Mouse (Mus musculus) intestine, embryonic 15.5 days (tissue): ENCODE data around the gene Amy1. TPM values are rescaled to one million over a fixed set of nuclear protein-coding genes. Genes with fewer than 3 reads are reported as not detected.
"Not testable (repeated sequence)": the region's sequence is repeated elsewhere in the genome, so short reads cannot be mapped to it uniquely, and the experiment has no call there.

Source experiments
- ATAC-seq: fragments of 200-750 bp; cut with Nextera tagmentation; 2 replicates; pipeline ENCODE4 v1.8.0; 2017; ENCODE audit warnings: moderate TSS enrichment, moderate library complexity
- H3K27ac ChIP-seq: fragments of 300-500 bp; sonication (generic); 2 replicates; pipeline ENCODE4 v1.5.1; 2015; ENCODE audit warnings: mild to moderate bottlenecking, inconsistent platforms
- H3K27me3 ChIP-seq: fragments of 300-500 bp; sonication (generic); replicated peaks from 2 replicates; pipeline ENCODE4 v1.6.1; 2015; ENCODE audit warnings: inconsistent platforms
- H3K36me3 ChIP-seq: fragments of 300-500 bp; sonication (generic); 2 replicates; pipeline ENCODE4 v1.6.1; 2015; ENCODE audit warnings: inconsistent platforms
- H3K4me1 ChIP-seq: fragments of 300-500 bp; sonication (generic); replicated peaks from 2 replicates; pipeline ENCODE4 v1.6.1; 2015; ENCODE audit warnings: inconsistent platforms
- H3K4me2 ChIP-seq: fragments of 300-500 bp; sonication (generic); replicated peaks from 2 replicates; pipeline ENCODE4 v1.6.1; 2015; ENCODE audit warnings: mild to moderate bottlenecking, inconsistent platforms
- H3K4me3 ChIP-seq: fragments of 300-500 bp; sonication (generic); replicated peaks from 2 replicates; pipeline ENCODE4 v1.5.1; 2015; ENCODE audit warnings: inconsistent platforms
- H3K9ac ChIP-seq: fragments of 300-500 bp; sonication (generic); 2 replicates; pipeline ENCODE4 v1.6.1; 2015; ENCODE audit warnings: inconsistent platforms
- H3K9me3 ChIP-seq: fragments of 300-500 bp; sonication (generic); 2 replicates; pipeline ENCODE4 v1.6.1; 2016; ENCODE audit warnings: inconsistent platforms
- WGBS: fragments of 180-500 bp; shearing (Covaris S2); methylation state at CpG from one replicate; pipeline ENCODE4 v1.1.7; 2015; 5-methylcytosine and 5-hydroxymethylcytosine counted together
- polyA plus RNA-seq: library from polyadenylated mRNA; unstranded; fragments of >200 nt; fragmentation: Nextera tagmentation; extraction: Ambion mirVana; gene quantifications from 2 replicates; pipeline ENCODE4 v1.2.1, GENCODE M21; 2015

Amy1 gene
- polyA plus RNA-seq, 1 experiment from 2014 or later: 2.2 TPM

DNA sequence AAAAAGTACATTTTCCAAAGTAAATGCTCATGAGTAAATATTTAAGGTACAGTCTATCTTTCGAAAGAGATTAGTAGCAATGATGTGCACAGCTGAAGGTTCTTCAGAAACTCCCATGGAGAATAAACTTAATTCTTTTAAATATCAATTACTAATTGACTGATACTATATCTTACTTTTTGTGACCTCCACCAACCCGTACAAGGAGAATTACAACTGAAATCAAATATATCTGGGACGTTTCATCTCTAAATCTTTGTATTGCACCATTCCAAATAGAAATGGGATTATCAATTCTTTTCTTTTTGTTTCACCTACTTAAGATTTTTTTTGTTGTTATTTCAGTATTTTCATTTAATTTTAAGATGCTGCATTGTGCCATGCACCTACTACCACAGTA is 74.2 kb downstream of the Amy1 start, which contains the start of gene Amy2a1:
Gene Amy2a1, minus strand, starts transcription at position 101 of the 400 bp plus-strand sequence.
- H3K36me3 ChIP-seq, H3K9ac ChIP-seq, H3K4me1 ChIP-seq, H3K27ac ChIP-seq, H3K27me3 ChIP-seq, ATAC-seq, H3K9me3 ChIP-seq, H3K4me2 ChIP-seq, H3K4me3 ChIP-seq: not testable (repeated sequence)
- WGBS: 82% methylated on average over 3 of the region's 3 CpGs

Other genes starting within 250 kb of the Amy1 start
- 1,297 and 3,563 TPM in 2 replicates for gene Amy2a1, start 74.3 kb downstream of the Amy1 start, polyA plus RNA-seq
- 27.9 and 33.8 TPM in 2 replicates for gene Rnpc3, start 23.4 kb upstream of the Amy1 start, polyA plus RNA-seq